Mouse (Mus musculus) ES-E14 (cell line): ENCODE data around the gene Qsox1.

Source experiments
- CHD2 ChIP-seq: IDR thresholded peaks from 2 replicates; pipeline ENCODE4 v1.6.1; 2014; ENCODE audit warnings: mild to moderate bottlenecking, low read depth, low read length, inconsistent platforms
- HCFC1 ChIP-seq: IDR thresholded peaks from 2 replicates; pipeline ENCODE4 v1.6.1; 2012; ENCODE audit warnings: low read length, inconsistent platforms, borderline replicate concordance; ENCODE audit not compliant: insufficient read depth
- MAFK ChIP-seq: IDR thresholded peaks from 2 replicates; pipeline ENCODE4 v1.6.1; 2014; ENCODE audit warnings: mild to moderate bottlenecking, low read depth, low read length, inconsistent platforms; ENCODE audit not compliant: insufficient read depth
- ZC3H11A ChIP-seq: IDR thresholded peaks from 2 replicates; pipeline ENCODE4 v1.6.1; 2012; ENCODE audit warnings: low read depth, mild to moderate bottlenecking, inconsistent platforms, low read length, borderline replicate concordance
- ZNF384 ChIP-seq: IDR thresholded peaks from 2 replicates; pipeline ENCODE4 v1.6.1; 2012; ENCODE audit warnings: low read depth, low read length, inconsistent platforms

- TF ChIP-seq HCFC1: no peak
- no peak for TF ChIP-seq ZC3H11A
- no peak for TF ChIP-seq MAFK
- TF ChIP-seq CHD2: no peak
- TF ChIP-seq ZNF384: no peak
Observed at GRCm38 (mm10) chr1:155820646-155821045, 8.0 kb upstream of the Qsox1 start.
